Mouse (Mus musculus) heart, embryonic 14.5 days (tissue): ENCODE results near the gene Mamdc2. TPM values are rescaled to one million over a fixed set of nuclear protein-coding genes. Genes with fewer than 3 reads are reported as not detected.

Experiments used
- ATAC-seq: fragments of 200-750 bp; cut with Nextera tagmentation; 2 replicates; pipeline ENCODE4 v1.8.0; 2017; ENCODE audit warnings: low read depth, moderate TSS enrichment; ENCODE audit not compliant: insufficient number of reproducible peaks, insufficient read depth, low FRiP score
- H3K27ac ChIP-seq, 2 experiments: fragments of 200-500 bp in 1 of 2; fragments of 300-500 bp in 1 of 2; sonication (generic) in 1 of 2; replicated peaks in 1 of 2; 2 replicates each; pipeline ENCODE4 v1.5.1; 2012 to 2014; ENCODE audit warnings: low read depth in 2 of 2, low read length in 2 of 2, control low read depth in 1 of 2, mild to moderate bottlenecking in 1 of 2, mixed read lengths in 1 of 2; ENCODE audit not compliant: control insufficient read depth in 1 of 2, insufficient read depth in 1 of 2
- H3K27me3 ChIP-seq: fragments of 300-500 bp; sonication (generic); 2 replicates; pipeline ENCODE4 v1.6.1; 2014; ENCODE audit warnings: mild to moderate bottlenecking, low read length, control low read depth; ENCODE audit not compliant: control insufficient read depth, insufficient read depth
- H3K36me3 ChIP-seq: fragments of 300-500 bp; sonication (generic); 2 replicates; pipeline ENCODE4 v1.6.1; 2014; ENCODE audit warnings: mild to moderate bottlenecking, control low read depth, low read length, mixed read lengths; ENCODE audit not compliant: control insufficient read depth, insufficient read depth
- H3K4me1 ChIP-seq, 2 experiments: fragments of 200-500 bp in 1 of 2; fragments of 300-500 bp in 1 of 2; sonication (generic) in 1 of 2; 2 replicates each; pipeline ENCODE4 v1.6.1; 2012 to 2014; ENCODE audit warnings: low read length in 2 of 2, control low read depth in 1 of 2, mixed read lengths in 1 of 2; ENCODE audit not compliant: control insufficient read depth in 2 of 2, insufficient read depth in 2 of 2
- H3K4me2 ChIP-seq: fragments of 300-500 bp; sonication (generic); 2 replicates; pipeline ENCODE4 v1.6.1; 2014; ENCODE audit warnings: mild to moderate bottlenecking, low read length
- H3K4me3 ChIP-seq, 2 experiments: fragments of 200-500 bp in 1 of 2; fragments of 300-500 bp in 1 of 2; sonication (generic) in 1 of 2; 2 replicates each; pipeline ENCODE4 v1.5.1; 2012 to 2014; ENCODE audit warnings: low read length in 2 of 2, mild to moderate bottlenecking in 2 of 2, control low read depth in 1 of 2, low read depth in 1 of 2, moderate library complexity in 1 of 2; ENCODE audit not compliant: control insufficient read depth in 1 of 2, insufficient read depth in 1 of 2
- H3K9ac ChIP-seq: fragments of 300-500 bp; sonication (generic); 2 replicates; pipeline ENCODE4 v1.6.1; 2014; ENCODE audit warnings: mild to moderate bottlenecking, low read length
- H3K9me3 ChIP-seq: fragments of 300-500 bp; sonication (generic); 2 replicates; pipeline ENCODE4 v1.6.1; 2016; ENCODE audit warnings: low read length, control low read depth; ENCODE audit not compliant: control insufficient read depth
- WGBS: fragments of 180-500 bp; shearing (Covaris S2); extraction: QIAGEN DNeasy Blood & Tissue Kit; methylation state at CpG from one replicate; pipeline ENCODE4 v1.1.7; 2014; 5-methylcytosine and 5-hydroxymethylcytosine counted together
- polyA plus RNA-seq: library from polyadenylated mRNA; unstranded; fragments of >200 nt; fragmentation: Nextera tagmentation; extraction: Ambion mirVana; gene quantifications from 2 replicates; pipeline ENCODE4 v1.2.1, GENCODE M21; 2014

Gene Mamdc2
- polyA plus RNA-seq, 1 experiment from 2014 or later = 1.7 TPM

DNA sequence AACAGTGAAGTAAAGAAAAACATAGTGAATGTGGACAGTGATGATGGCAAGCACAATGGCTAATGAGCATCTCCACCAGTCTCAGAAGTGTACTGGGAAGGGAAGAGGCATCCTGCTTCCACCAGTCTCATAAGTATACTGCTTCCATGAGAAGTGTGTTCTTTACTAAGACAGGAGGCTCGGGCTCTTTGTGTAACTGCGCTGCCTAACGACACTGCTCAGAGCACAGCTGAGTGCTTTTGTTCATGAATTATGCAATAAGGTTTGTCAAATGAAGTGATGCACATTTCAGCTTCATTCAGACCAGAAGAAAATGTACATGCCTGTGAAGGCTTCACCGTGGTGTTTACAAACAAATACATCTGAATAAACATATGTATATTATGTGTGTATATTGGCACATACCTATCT, 59.4 kb downstream of the Mamdc2 start:
- no peak overlapping the region for H3K4me3 ChIP-seq
- ATAC-seq = no peak
- no peaks in the 10 kb centered on the region for H3K9me3 ChIP-seq
- no peak overlapping the region for H3K27ac ChIP-seq
- no peak overlapping the region for H3K9ac ChIP-seq
- no peak overlapping the region for H3K4me2 ChIP-seq
- no peaks in the 10 kb centered on the region for H3K36me3 ChIP-seq
- H3K27me3 ChIP-seq = no peaks in the 10 kb centered on the region
- H3K4me1 ChIP-seq = no peaks in the 10 kb centered on the region
- 80% methylated on average over 4 of the region's 4 CpGs for whole genome bisulfite sequencing

DNA sequence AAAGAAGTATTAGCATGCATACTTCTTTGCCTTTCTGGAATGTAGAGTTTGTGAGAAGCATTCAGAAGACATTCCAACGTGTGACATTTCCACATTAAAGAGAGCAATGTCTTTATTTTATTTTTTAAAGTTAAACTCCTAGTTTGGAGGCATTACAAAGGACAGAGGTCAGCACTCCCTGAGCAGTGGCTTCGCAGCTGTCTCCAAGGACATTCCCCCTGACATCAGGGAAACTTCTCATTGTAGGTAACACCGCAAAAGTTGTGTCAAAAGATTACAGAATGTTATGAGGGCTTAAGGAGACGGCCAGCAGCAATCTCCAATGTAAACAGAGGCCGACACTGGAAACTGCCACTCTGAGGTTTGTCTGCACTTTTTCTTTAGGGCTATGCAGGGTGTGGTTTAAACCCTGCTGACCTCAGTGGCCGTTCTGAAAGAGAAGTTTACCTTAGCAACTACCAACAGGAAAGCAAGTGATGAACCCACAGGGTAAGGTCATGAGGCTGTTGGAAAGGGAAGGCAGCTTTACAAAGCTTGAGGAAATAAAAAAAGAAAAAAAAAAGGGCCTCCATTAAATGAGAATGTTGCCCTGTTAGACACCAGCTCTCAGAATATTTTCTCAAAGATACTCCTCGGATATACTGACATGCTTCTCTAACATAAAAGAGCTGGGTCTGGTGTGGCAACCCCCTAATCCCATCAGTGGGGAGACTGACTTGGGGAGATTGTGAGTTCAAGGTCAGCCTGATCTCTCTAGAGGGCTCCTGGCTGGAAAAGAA, 60.0 kb downstream of the Mamdc2 start:
- Histone ChIP-seq H3K4me1 (no peaks in the 10 kb centered on the region), H3K4me2 (no peak overlapping the region), H3K4me3 (no peak overlapping the region), H3K36me3 (no peaks in the 10 kb centered on the region), H3K9ac (no peak overlapping the region), H3K9me3 (no peaks in the 10 kb centered on the region), H3K27ac (no peak overlapping the region), H3K27me3 (no peaks in the 10 kb centered on the region)
- ATAC-seq = no peak
- WGBS = 23% methylated on average over 7 of the region's 7 CpGs

DNA sequence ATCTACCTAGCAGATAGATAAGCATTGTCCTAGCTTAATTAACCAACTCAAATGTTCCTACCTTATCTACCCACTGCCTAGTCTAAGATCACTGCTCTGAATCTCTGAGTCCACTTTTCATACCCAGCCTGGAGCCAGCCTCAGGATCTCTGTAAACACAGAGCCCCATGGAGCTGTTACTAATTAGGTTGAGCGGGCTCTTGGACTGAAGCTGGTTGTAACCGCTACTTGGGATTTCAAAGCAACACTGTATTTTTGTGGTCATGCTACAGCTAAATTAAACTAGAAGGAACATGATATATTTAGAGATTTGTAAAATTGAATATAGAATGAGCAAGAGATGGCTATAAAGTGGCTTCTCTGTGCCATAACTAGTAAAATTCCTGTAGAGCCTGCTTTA, 65.8 kb downstream of the Mamdc2 start:
- Histone ChIP-seq H3K4me3 (no peak overlapping the region), H3K27ac (no peak overlapping the region), H3K36me3 (no peaks in the 10 kb centered on the region), H3K27me3 (no peaks in the 10 kb centered on the region), H3K4me2 (no peak overlapping the region), H3K9ac (no peak overlapping the region), H3K4me1 (no peaks in the 10 kb centered on the region), H3K9me3 (no peaks in the 10 kb centered on the region)
- ATAC-seq = no peak
- WGBS = 93% methylated on average over 2 of the region's 2 CpGs

DNA sequence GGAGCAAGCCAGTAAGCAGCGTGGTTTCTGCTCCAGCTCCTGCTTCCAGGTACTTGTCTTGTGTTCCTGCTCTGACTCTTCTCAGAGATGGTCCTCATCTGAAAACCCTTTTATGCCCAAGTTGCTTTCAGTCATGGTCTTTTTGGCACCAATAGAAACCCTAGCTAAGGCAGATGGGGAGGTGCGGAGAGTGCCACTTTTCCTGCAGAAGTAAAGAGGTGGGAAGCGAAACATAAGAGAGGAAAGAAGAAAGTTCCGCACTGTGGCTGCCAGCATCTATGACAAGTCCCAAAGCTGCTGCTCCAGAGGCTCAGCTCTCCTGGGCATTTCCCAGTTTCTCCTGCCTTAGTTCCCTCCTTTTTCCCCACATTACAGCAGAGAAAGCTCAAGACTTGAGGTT, 67.3 kb downstream of the Mamdc2 start:
- Histone ChIP-seq H3K9ac (no peak overlapping the region), H3K27ac (no peak overlapping the region), H3K27me3 (no peaks in the 10 kb centered on the region), H3K4me1 (no peaks in the 10 kb centered on the region), H3K36me3 (no peaks in the 10 kb centered on the region), H3K4me2 (no peak overlapping the region), H3K9me3 (no peaks in the 10 kb centered on the region), H3K4me3 (no peak overlapping the region)
- no peak for ATAC-seq
- 86% methylated on average over 4 of the region's 4 CpGs for WGBS

DNA sequence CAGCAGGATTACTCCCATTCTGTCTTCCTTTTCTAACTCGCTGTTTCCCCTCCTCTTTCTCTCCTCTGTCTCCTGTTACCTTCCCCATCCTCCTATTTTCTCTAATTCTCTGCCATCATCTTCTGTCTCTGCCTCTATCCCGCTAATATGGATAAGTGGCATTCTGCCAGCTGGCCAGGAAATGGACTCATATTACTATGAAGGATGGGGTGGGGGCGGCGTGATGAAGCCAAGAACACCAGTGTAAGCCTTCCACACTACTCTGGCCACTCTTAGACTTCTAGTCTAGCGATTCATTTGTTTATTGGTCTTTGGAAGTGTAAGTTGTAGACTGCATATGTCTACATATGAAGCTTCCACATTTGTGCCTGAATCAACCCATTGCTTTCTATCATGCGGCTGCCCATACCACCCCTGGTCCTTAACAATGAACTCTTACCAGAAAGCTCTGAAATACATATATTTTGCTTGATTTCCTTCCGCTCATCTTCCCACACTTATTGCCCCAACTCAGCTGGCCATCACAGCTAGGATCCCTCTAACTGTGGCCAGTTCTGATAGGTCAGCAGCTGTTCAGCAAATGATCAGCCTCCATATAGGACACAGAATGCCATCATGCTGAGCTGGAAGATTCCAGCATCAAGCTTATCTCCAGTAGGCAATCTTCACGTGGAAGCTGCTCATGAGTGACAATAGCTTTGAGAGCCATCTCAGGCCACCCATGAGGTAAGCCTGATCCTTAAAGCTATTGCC, 68.3 kb downstream of the Mamdc2 start:
- no peaks in the 10 kb centered on the region for H3K36me3 ChIP-seq
- no peak overlapping the region for H3K27ac ChIP-seq
- H3K9ac ChIP-seq = no peak overlapping the region
- H3K4me3 ChIP-seq = no peak overlapping the region
- no peak overlapping the region for H3K4me2 ChIP-seq
- no peaks in the 10 kb centered on the region for H3K4me1 ChIP-seq
- no peaks in the 10 kb centered on the region for H3K27me3 ChIP-seq
- no peaks in the 10 kb centered on the region for H3K9me3 ChIP-seq
- WGBS = 74% methylated on average over 8 of the region's 8 CpGs
- no peak for ATAC-seq

DNA sequence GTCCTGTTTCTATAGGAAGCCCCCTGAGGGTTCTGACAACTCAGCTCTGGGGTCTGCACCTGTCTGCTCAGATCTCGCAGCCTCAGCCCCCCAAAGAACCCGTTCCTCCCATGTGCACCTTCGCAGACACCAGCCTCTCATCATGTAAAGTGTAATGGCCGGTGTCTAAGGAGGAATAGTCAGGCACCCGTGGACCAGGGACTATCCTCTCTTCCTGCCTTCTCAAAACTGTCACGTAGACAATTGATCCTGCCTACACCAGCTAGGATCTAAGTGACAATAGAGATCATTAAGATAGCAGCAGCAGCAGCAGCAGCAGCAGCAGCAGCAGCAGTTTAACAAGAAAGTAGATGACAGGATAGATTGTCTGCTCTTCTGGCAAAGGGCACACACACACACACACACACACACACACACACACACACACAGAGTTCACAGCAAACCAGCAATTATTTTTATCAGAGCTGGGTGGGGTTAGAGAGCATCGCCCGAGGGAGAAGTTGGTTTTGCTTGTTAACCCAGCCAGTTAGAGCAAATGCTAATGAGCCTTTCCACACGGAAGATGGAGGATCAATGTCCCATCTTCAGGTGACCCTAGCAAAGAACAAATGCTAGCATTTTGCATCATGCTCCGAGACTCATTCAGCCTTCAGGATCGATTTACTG, 71.6 kb downstream of the Mamdc2 start:
- H3K4me2 ChIP-seq = no peak overlapping the region
- ATAC-seq = no peak
- H3K27ac ChIP-seq = no peak overlapping the region
- no peaks in the 10 kb centered on the region for H3K9me3 ChIP-seq
- H3K4me3 ChIP-seq = no peak overlapping the region
- H3K9ac ChIP-seq = no peak overlapping the region
- WGBS = 65% methylated on average over 11 of the region's 11 CpGs
- no peaks in the 10 kb centered on the region for H3K4me1 ChIP-seq
- H3K36me3 ChIP-seq = no peaks in the 10 kb centered on the region
- no peaks in the 10 kb centered on the region; the same call in 1 of the 2 replicates for H3K27me3 ChIP-seq

DNA sequence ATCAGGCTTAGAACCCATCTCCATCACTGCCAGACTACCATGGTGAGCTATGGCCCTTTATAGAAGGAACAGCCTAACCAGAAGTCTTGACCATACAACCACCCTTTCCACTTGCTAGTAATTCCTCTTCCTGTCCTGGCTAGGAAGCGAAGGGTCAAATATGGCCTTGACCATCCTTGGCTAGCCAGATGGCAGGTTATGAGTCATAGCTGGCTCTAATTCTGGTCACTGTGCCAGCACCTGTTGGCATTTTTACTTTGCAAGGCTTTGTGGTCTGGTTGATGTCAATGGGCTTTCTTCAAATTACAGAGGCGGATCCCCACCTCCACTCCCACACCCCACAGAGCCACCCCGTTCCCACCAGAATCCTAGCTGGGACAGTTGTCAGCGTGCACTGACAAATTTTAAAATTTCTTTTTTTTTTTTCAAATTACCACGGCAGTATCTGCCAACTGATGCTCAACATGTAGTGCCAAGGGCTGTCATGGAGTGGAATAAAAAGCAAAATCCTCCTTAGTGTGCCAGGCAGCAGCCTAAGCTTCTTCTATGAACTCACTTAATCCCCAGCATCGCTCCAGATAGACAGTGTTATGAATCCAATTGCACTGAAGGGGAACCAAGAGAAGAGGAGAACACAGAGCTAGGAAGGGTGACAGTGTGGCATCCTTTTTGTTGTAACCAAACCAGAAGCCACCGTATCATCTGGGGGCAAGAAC, 73.1 kb downstream of the Mamdc2 start:
- no peak overlapping the region for H3K9ac ChIP-seq
- WGBS = 81% methylated on average over 7 of the region's 7 CpGs
- H3K9me3 ChIP-seq = no peaks in the 10 kb centered on the region
- H3K4me3 ChIP-seq = no peak overlapping the region
- no peaks in the 10 kb centered on the region; the same call in 1 of the 2 replicates for H3K27me3 ChIP-seq
- ATAC-seq = no peak
- no peaks in the 10 kb centered on the region for H3K4me1 ChIP-seq
- H3K36me3 ChIP-seq = no peaks in the 10 kb centered on the region
- H3K27ac ChIP-seq = no peak overlapping the region
- no peak overlapping the region for H3K4me2 ChIP-seq
